Mouse (Mus musculus) monocyte, adult 5-6 weeks (primary cell): ENCODE data around the gene Fbxl21. TPM values are rescaled to one million over a fixed set of nuclear protein-coding genes. Genes with fewer than 3 reads are reported as not detected.

Experiments
- ATAC-seq: fragments of 153-309, 156-312 bp; replicated peaks from 2 replicates; pipeline ENCODE4 v1.8.0; 2017; ENCODE audit warnings: mild to moderate bottlenecking; ENCODE audit not compliant: low TSS enrichment, insufficient number of reproducible peaks, severe bottlenecking, poor library complexity, low FRiP score
- total RNA-seq: library from RNA; stranded (forward); fragments of 200-1000, 200-491, 200-594 nt; gene quantifications from 3 replicates; pipeline ENCODE4 v1.2.3, GENCODE M21; 2017

The Fbxl21 gene
- 0.57 TPM in 1 of 3 replicates, not detected in the others for total RNA-seq

DNA sequence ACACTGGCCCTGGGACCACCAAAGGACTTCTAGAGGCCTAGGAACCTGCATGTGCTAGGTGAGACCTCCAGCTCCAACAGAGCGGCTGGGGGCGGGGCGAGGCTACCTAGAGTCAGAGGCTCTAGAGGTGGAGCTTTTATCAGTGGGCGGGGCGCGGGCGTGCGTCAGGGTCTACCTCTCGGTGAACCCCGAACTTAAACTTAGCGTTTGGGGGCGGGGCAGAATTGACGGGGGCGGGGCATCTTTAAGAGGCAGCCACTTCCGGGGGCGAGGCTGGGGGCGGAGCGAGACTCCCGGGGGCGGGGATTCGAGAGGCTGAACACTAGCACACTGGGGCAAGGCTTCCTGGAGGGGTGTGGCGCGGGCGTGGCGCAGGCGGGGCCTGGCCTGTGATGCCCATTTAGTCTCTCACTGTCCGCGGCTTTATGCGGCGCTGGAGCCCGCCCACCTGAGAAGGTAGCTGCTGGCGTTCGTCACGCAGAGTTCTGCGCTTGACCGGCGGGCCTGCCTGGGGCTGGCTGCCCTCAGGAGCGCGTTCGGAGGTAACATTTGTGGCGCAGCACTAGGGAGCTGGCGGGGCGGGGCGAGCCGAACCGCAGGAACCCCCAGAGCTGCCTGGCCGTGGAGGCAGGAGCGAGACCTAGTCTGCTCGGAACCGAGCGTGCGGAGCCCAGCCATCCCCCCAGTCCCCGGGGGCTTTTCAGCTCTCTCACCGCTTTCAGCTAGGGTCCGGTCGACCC, at the start of gene Fbxl21:
Gene Fbxl21, plus strand, starts transcription at position 392 of the 740 bp plus-strand sequence.
- peak; percentile 94 for ATAC-seq

DNA sequence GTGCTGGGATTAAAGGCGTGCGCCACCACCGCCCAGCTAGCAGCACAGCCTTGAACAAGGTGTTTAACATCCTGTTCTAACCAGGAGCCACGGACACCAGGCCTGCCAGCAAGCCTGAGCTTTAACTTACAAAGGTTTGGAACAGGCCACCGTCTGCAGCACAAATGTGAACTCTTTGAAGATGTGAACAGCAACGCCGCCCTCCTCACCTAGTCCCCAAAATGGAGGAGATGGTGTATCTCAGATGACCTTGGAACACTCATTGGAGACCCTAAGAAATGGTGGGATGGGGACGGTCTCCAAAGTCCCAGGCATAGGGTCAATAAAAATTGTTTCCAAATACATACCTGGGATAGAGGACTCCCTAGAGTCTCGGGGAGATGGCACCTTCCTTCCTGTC, 49.6 kb upstream of the Fbxl21 start:
- no peak for ATAC-seq

DNA sequence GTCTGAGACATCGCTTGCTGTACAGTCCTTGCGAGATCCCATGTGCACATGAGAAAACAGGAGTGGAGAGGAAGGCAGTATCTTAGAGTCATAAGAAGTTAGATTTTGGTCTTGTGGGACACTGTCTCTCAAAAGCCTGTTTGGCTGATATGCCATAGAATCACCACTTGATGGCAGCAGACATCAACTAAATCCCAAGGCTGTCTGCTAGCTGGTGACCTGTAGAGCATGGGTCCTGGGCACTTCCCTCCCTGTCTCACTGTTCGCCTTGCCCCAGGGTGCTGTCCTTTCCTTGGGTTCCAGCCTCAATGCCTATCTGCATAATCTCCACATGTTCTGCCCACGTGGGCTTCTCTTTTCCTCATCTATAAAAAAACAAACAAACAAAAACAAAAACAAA, 46.9 kb upstream of the Fbxl21 start:
- peak; percentile 61 for ATAC-seq

DNA sequence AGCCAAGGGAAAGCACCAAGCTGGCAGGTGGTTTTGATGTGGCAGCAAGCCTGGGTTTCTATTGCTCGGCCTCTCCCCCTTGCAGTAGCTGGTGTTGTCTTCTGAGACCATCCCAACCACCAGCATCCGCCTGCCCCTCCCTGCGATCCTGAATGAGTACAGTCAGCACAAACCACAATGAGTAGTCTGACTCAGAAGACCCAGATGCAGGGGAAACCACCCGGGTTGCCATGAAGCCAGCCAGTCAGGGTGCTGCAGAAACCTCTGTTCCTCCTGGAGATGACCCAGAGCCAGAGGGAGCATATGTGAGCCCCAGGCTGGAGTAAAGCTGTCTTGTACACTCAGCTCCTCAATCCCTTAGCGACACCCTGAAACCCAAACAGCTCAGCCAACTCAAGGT, 45.5 kb upstream of the Fbxl21 start:
- 0 out of 2 replicates have a peak, but pooled peaks have one; percentile 40 for ATAC-seq

DNA sequence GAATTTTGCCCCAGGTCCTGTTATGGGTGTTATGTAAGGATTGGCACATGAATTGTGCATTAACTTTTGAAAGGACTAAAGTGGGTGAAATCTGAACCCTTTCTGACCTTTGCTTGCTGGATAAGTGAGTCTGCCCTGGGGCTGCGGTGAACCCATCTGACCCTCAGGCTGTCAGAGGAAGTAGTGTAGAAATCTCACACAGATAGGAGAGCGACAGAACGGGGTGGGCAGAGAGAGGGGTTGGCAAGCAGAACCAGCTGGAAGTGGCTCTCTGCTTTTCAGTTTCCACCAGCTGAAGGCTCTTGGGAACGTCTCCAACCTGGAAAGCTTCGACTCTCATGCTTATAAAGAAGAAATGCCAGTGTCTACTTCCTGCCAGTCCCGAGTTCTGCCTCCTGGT, 45.0 kb upstream of the Fbxl21 start:
- no peak for ATAC-seq

DNA sequence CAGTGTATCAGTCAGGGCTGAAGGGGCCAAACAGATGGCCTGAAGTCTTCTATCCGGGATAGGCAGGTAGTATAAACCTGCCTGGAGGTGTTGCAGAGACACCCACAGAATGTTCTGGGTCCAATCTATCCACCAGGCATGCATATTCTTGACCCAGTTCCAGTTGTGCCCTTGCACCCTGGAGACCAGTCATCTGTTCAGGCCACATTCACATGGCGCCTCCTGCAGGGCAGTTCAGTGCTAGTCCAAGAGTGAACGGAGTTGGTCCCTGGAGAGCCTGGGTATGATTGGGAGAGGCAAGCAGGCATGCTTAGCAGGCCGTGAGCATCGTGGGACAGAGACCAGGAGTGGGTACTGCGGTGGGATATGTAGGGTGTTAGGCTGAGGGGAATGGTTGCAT, 44.2 kb upstream of the Fbxl21 start:
- ATAC-seq: no peak

DNA sequence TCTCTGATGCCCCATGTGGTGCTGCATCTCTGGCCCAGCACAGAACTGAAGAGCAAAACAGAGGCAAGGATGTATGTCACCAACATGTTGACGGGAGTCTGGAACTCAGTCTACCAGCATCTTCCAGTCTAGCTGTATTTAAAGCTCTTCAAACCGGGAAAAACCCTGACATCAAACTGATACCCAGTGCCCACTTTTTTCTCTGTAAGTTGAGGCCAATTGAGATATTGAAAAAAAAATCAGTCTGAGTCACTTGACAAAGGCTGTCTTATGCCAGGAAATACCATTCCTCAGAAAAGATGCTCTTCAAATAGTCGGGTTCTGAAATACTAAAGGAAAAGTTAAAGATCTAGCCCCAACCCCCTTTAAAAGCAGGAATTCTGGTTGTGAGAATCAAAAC, 40.1 kb upstream of the Fbxl21 start, which contains the start of gene Il9:
Gene Il9, minus strand, starts transcription at position 101 of the 400 bp plus-strand sequence.
- no peak for ATAC-seq

DNA sequence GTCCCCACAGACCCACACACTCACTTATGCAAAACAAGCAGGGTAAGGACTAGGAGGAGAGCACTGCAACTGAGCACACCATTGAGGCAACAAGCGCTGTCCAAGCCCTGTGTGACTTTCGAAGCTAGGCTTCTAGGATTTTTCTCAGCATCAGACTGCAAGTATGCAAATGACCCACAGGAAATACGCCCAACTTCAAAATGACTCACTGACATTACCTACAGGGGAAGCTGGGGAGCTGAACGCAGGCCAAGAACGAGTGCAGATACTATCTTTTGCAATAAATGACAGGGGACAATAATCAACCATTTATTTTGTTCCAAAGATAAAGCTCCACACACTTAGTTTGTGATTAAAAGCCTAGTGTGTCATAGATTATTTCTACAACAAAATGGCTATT, 34.3 kb upstream of the Fbxl21 start:
- ATAC-seq: no peak

DNA sequence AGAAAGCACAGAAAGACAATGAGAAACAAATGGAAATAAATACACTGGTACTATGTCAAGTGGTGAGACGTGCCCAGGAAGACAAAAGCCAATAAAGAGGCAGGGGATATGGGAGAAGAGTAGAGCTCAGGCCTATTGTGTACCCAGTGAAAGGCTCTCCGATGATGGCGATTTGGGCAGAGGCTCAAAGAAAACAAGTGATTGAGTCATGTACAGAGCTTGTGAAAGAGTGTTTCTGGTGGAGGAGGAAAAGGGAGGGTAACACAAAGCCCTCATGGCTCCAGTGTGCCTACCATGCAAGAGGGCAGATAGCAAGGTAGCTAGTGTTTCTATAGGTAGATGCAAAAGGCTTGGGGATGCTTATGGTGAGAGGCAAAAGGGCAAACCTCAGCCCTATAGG, 27.8 kb upstream of the Fbxl21 start:
- no peak for ATAC-seq

DNA sequence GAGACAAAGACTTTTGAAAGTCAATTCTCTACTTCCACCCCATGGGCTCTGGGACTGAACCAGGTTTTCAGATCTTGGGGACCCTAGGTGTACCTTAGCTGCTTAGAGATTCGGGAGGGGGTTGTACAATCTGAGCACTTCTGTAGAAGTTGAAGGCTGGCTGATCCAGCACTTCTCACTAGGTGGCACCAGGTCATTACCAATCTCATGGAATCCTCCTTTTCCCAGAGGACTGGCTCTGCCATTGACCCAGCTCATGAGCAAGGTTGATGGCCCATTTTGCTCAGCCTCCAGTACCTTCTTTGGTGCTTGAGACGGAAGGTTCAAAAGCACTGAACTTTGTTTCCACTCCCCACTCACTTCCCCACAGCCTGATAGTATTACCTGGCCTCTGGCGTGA, 22.1 kb upstream of the Fbxl21 start:
- ATAC-seq: no peak

DNA sequence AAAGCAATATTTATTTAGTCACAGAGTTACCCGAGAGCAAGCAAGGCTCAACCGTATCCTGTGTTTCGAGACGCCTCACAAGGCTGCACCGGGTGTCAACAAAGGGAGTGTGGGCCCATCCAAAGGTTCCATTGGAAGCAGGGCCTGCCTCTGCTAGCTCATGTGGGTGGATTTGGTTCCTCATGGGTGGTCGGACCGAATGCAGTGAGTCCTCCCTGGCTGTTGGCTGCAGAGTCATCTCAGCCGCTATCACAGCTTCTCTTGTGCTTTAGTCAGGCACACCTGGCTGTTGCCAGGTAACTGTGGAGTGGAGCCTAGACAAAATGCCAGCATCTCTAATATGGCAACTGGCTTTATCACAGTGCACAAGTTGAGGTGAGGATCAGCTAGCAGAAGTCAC, 21.6 kb upstream of the Fbxl21 start:
- no peak for ATAC-seq

DNA sequence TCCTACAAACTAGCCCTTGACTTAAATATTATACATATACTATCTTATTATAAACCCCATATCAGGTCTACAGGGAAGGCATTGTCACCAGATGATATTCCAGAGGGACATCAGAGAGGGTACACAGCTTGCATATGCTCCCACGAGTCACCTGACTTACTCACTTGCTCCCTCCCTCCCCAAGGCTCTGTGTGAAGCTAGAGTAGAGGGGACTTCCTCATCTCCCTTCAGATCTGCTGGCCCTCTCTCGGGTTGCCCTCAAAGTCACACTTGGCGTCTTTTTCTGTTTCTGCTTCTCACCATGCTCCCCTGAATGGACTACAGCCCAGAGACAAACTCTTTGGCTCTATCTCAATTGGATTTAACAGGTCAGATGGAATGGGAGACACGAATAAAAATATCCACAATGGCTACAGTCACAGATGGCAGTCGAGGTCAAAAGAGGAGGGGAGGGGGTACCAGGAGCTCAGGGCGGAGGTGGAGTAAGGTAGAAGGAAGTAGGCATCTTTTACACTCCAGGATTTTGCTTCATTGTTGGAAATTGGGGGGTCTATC, 20.3 kb upstream of the Fbxl21 start:
- ATAC-seq: no peak

DNA sequence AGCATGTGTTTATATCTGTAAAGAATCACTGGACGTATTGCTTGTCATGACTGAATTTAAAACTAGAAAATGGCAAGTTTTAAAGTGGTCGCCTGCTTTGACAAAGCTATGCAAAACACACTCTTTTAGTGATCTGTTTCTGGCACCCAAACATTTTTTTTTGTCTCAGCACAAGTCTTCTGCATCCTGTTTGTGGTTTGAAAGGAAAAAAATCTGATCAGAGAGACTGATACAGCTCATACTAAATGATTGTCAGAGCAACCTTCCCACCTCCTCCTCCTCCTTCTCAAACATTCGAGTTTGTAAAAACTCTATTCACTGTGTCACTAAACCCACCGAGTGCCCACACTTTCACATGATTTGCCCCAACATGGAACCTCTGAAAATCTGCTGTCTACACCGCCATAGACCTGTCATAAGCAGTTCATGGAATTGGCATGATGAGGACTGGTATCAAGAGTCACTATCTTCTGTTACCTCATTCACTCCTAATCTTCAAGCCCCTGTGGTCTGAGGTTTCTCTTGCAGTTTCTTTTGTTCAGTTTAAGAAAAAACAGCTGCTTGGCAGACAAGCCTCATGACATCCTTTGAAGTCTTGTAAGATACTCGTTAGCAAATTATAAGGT, 15.3 kb upstream of the Fbxl21 start:
- no peak for ATAC-seq

DNA sequence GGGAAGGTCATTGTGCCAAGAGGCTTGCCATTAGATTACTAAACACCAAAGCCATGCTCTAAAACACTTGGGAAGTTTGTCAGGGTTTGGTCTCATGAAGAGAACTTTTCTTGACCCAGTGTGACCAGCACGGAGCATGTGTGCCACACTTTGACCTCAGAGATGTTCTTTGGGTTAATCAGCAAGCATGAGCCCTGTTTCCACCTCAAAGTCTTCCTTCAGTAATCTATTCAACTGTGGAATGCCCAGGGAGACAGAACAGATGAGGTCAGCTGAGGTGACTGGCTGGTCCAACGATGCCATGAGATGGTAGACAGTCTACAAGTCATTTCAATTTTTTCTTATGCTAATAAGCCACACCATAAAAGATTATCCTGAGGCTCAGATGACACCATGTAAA, 12.5 kb upstream of the Fbxl21 start:
- no peak for ATAC-seq

DNA sequence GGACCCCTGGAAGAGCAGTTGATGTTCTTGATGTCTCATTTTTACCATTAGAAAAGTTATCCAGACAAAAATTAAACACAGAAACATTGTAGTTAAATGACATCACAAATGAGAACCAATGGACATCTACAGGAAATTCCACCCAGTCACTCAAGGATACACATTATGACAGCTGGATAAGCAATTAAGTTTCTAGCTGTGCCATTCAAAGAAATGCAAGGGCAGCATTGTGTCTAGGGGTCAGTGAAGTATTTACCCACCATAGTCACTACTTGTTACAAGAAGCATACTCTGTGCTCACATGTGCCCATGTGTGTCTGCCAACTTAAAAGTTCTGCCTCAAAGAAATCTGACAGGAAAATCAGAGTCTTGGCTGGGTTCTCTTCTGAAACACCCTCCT, 8.7 kb upstream of the Fbxl21 start:
- ATAC-seq: no peak

DNA sequence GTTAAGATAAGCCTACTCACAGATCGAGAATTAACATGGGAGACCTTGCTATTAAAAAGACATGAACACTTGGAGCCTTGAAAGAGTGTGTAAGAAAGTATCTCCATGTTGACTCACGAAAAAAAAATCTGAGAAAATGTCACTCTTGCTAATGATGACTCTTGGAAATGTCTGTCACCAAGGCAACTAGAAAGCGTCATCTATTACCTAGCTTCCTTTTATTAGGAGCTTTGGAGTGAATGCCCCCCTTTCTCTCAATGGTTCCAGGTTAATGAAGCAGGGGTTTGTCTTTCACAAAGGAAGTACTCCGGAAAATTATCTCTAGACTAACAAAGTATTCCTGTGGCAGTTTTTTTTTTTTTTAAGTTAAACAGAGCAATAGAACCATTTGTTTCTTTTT, 6.0 kb upstream of the Fbxl21 start:
- ATAC-seq: no peak

DNA sequence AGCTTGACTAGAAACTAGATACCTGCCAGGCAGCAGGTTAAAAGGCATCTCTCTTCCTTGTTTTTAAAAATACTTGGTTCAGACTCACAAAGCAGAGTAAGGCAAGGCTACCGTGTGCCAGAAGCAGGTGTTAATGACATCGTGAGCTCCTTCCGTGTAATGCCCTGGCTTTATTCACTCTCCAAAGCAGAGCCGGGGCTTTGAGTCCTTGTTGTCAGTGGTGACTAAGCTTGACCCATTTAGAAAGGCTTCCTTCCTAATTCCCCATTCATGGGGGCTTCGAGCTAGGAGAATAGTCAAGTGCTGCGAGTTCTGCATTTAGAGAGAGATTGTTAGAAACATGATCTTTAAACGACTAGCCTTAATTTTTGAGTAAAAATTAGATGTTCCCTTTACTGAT, 5.5 kb upstream of the Fbxl21 start:
- ATAC-seq: no peak

DNA sequence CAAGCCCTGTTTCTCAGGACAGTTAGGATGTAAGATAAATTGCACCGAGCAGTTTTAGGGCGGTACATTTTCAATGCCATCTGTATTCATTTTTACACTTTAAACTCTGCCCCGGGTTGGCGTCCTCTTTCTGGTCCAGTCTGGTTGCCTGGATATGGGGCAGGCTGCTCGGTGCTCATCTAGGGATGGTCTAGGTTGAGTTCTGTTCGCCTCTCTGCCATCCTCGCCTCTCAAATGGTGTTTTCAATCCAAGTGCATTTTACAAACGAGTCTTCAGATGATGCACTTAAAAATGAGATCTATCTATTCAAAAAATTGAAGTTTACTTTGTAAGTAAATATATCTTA, 522 bp downstream of the Fbxl21 start:
- no peak for ATAC-seq

DNA sequence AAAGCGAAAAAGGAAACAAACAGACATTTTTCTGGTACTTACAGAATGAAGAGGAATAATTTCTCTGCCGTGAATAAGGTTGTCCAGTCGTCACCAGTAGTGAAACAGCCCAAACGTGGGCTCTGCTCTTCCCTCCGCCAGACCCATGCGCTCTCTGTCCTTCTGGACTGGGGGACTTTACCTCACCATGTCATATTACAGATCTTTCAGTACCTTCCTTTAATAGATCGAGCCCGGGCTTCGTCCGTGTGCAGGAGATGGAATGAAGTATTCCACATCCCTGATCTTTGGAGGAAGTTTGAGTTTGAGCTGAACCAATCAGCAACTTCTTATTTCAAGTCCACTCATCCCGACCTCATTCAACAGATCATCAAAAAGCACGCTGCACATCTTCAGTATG, 4.6 kb downstream of the Fbxl21 start:
- no peak for ATAC-seq

DNA sequence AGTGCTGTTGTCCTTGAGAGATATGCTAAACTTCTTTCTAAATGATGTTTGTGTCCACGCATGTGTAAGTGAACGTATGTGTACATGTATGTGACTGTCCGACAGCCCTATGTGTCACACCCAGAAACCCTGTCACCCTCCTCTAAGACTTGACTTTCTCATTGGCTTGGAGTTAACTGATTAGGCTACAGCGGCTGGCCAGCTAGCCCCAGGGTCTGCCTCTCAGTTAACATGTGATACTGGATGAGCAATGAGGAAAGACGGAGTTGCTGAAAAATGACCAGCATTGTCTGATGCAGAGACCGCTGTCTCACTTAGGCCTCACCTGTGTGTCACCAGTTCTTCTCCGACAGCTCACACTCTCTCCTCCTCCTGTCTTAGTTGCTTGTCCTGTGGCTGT, 5.6 kb downstream of the Fbxl21 start:
- no peak for ATAC-seq
